Mouse (Mus musculus) bone marrow, adult 2 months (tissue): ENCODE measurements at regions not wholly inside any gene's neighbourhood (a gene's known extent, or its start where the extent isn't known, plus 50 kb on each side); places are given as distances from the start of the nearest gene placed in this dataset.

ENCODE experiments used
- CTCF ChIP-seq: fragments of 200-500 bp; IDR thresholded peaks from 2 replicates; pipeline ENCODE4 v1.5.1; 2011; ENCODE audit warnings: low read length, control low read depth; ENCODE audit not compliant: control insufficient read depth, insufficient read depth
- POLR2A ChIP-seq: fragments of 200-500 bp; IDR thresholded peaks from 2 replicates; pipeline ENCODE4 v1.6.1; 2011; ENCODE audit warnings: low read depth, mild to moderate bottlenecking, control low read depth, low read length, borderline replicate concordance; ENCODE audit not compliant: control insufficient read depth

DNA sequence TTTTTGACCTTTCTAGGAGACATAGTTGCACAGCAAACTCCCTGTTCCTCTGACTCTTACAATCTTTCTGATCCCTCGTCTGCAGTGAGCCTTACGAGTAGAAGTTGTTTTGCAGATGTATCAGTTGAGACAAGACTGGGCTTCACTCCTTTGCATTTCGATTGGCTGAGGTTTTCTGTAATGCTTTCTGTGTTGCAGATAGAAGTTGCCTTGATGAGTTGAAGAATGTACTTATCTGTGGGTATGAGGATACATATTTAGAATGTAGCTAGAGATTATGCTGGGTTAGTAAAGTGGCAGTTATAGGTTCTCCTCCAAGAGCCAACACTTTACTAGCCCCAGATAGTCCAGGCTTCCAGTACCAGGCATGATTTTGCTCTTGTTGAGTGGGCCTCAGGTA, 199.7 kb upstream of the Id2 start:
- TF ChIP-seq POLR2A: no peak
- no peak for TF ChIP-seq CTCF
